Mouse (Mus musculus) ZHBTc4 (cell line): ENCODE measurements around the gene Slc13a2.

Source experiments
- DNase-seq: peaks from one replicate; pipeline ENCODE4 v3.0.0-alpha.2; 2011; ENCODE audit warnings: low read depth, low spot score

Gene Slc13a2

DNA sequence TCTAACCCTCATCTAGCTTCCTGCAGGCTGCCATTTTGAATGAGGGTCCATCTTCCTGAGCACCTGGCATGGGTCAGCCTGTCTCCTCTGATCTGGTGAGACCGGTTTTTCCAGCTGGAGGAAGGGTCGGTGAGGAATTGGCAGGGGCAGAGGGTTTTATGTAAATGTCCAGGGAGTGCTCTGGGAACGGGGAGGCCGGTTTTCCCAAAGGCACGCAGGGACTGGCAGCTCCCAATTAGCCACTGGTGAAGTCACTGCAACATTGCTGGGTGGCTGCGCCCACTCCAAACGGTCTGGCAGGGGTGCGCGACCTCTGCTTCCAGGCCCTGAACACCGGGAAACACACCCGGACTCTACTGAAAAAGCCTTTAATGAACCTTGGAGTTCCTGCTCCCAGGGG lies 25.1 kb downstream of the Slc13a2 start:
- no peak for DNase-seq

GRCm38 (mm10) chr11:78392728-78393127 lies 29.3 kb downstream of the Slc13a2 start:
- no peak for DNase-seq

DNA sequence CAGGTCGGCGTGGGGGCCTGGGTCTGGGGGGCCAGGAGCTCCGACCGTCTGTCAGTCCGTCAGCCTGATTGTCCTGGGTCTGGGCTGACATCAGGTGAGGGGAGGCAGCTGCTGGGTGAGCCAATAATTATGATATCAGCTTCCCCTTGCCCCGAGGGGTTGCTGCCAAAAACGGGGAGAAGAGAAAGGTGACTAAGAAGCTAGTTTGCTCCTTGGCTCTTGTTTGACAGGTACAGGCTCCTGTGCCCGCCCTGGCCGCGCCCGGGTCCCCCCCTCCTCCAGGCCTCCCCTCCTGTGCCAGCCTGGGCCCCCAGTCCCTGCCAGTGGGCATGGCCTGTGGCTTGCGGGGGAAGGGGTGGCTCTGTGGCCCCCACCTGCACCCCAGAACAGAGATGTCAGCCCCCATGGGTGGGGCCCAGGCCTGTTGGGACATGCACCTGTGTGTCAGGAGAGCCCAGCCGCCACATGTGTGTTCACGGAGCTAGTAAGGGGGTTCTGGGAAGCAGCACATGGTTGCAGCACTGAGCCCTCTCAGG lies 35.4 kb downstream of the Slc13a2 start, which contains the start of gene Foxn1:
Gene Foxn1 (minus strand): TSS at position 51 of the 536 bp plus-strand sequence.
- DNase-seq, result no peak

- no peak for DNase-seq
Observed at GRCm38 (mm10) chr11:78385776-78386175, 36.2 kb downstream of the Slc13a2 start.

DNA sequence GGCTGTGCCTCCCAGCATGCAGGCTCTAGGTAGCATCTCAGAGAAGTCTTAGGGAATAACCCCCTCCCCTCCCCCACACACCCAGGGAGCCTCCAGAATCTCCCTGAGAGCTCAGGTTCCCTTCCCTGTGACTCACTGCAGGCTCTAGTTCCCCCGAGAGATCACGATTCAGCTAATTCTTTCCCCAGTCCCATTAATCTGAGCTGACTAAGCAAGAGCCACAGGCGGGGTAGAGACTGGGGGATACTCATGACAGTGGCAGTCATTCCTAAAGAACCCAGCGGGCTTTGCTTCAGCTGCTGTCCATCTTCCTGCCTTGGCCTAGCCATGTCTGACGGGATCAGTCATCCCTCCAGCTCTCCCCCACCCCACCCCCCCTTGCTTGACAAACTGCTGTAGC lies 39.3 kb downstream of the Slc13a2 start:
- DNase-seq, result no peak

DNA sequence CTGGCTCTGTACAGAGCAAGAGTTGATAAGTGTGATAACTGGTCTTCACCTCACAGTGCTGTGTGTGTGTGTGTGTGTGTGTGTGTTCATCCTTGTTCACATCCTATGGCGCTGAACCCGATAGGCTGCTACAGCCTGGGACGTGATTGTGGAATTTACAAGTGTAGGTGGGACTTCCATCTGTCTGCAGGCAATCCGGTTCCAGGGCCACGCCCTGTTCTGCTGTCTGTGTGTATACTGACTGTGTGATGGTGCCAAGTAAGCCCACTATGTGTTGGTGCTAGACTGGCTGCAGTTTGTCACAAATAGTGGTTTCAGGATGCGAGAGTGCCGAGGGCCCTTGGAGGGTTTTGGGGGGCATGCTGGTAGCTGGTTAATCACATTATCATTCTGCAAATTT lies 39.7 kb downstream of the Slc13a2 start:
- peak; percentile 51 for DNase-seq

- DNase-seq, result no peak
Observed at GRCm38 (mm10) chr11:78380996-78381395, 41.0 kb downstream of the Slc13a2 start.

- no peak for DNase-seq
Observed at GRCm38 (mm10) chr11:78380351-78380750, 41.7 kb downstream of the Slc13a2 start.

- no peak for DNase-seq
Observed at GRCm38 (mm10) chr11:78377549-78378159, 44.4 kb downstream of the Slc13a2 start.

- no peak for DNase-seq
Observed at GRCm38 (mm10) chr11:78374147-78374546, 47.9 kb downstream of the Slc13a2 start.

DNA sequence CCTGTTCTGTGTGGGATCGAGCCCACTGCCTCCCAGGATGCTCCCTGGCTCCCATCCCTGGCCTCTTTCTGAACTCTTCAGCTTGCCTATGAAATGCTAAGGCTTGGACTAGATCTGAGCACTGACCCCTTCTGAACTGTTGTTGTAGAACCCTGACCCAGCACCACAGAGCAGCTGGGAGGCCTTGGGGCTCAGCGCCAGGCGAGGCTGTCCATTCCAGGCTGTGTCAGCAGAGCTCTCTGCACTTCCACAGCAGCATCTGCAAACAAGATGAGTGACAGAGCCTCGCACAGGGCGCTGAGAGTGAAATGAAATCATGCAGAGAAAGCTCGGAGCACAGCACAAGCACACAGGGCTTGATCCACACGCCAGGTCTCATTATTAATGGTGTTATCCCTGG lies 49.4 kb downstream of the Slc13a2 start:
- no peak for DNase-seq

GRCm38 (mm10) chr11:78372166-78372565 lies 49.9 kb downstream of the Slc13a2 start:
- DNase-seq, result no peak

GRCm38 (mm10) chr11:78371711-78372110 lies 50.3 kb downstream of the Slc13a2 start:
- no peak for DNase-seq

GRCm38 (mm10) chr11:78370389-78370788 lies 51.6 kb downstream of the Slc13a2 start:
- peak; percentile 80 for DNase-seq

- DNase-seq, result no peak
Observed at GRCm38 (mm10) chr11:78367456-78368225, 54.4 kb downstream of the Slc13a2 start.

DNA sequence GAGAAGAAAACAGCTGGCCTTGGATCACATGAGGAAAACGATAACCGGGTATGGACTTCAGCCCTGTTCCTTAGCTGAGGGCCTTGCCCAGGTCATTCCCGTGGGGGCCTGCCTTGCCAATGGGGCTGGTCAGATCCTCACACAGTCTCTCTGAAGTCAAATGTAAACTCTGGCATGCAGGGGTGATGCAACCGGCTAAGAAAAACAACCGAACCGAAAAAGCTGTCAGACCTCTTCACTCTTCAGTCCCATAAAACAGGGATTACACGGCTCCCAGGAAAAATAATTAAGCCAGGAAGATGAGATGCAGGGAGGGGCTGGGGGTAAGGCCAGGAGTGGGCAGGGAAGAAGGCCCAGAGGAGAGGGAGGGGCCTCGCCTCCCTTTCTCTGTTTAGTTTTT lies 57.9 kb downstream of the Slc13a2 start:
- DNase-seq, result no peak

GRCm38 (mm10) chr11:78363309-78364007 lies 58.6 kb downstream of the Slc13a2 start:
- no peak for DNase-seq

DNA sequence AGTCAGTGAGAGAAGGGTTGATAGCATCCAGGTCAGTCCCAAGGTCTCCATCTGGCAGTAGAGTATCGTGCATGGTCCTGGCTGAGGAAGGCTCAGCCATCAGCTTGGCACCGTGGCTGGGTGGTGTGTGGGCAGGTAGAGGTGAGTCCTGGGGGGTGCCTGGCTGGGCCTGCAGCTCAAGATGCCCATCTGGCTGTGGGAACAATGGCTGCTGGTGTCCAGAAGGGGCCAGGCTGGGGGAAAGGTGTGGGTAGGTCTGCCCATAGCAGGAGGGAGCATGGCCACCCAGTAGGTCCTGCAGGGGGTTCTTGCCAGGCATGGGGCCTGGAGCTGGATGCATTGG lies 61.3 kb downstream of the Slc13a2 start:
- no peak for DNase-seq

GRCm38 (mm10) chr11:78360125-78360788 lies 61.8 kb downstream of the Slc13a2 start:
- peak; percentile 95 for DNase-seq

DNA sequence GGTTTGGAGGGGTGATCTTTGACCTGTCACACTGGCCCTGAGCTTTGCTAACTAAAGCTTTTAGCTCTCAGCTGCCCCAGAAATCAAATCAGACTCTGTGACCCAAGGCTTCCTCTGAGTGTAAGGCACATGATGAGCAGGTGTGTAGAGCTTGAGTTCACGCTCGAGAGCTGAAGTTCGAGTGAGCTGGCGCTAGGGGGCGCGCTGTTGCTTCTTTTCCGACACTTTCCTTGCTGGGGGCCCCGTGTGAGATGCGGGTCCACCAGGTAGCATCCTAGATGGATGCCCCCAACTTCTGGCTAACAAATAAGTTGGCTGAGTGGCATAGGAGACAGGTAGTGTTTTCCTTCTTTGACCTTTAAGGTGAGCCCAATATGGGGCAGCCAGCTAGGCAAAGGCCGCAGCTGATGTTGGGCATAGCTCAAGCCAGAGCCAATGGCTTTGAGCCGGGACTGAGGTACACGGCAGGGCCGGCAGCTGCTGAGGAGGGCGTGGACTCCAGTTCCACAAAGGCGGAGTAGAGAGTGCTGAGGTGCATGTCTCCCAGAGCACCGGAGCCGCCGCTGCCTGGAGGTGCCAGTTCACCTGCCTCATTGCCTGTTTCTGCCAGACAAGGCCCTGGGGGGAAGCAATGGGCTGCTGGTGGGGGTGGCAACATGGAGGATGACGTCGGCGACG lies 63.5 kb downstream of the Slc13a2 start:
- DNase-seq, result peak; percentile 86
